Mouse (Mus musculus) midbrain, embryonic 13.5 days (tissue): ENCODE results near the gene Mapk12. TPM values are rescaled to one million over a fixed set of nuclear protein-coding genes. Genes with fewer than 3 reads are reported as not detected.

Source experiments
- ATAC-seq: fragments of 200-750 bp; cut with Nextera tagmentation; 2 replicates; pipeline ENCODE4 v1.8.0; 2017; ENCODE audit warnings: mild to moderate bottlenecking, moderate TSS enrichment, moderate library complexity
- H3K27ac ChIP-seq: fragments of 300-500 bp; sonication (generic); 2 replicates; pipeline ENCODE4 v1.5.1; 2015; ENCODE audit warnings: inconsistent platforms, mild to moderate bottlenecking, moderate library complexity
- H3K27me3 ChIP-seq: fragments of 300-500 bp; sonication (generic); 2 replicates; pipeline ENCODE4 v1.6.1; 2015; ENCODE audit warnings: mild to moderate bottlenecking, inconsistent platforms
- H3K36me3 ChIP-seq: fragments of 300-500 bp; sonication (generic); 2 replicates; pipeline ENCODE4 v1.6.1; 2015; ENCODE audit warnings: mild to moderate bottlenecking, inconsistent platforms
- H3K4me1 ChIP-seq: fragments of 300-500 bp; sonication (generic); replicated peaks from 2 replicates; pipeline ENCODE4 v1.6.1; 2015; ENCODE audit warnings: inconsistent platforms
- H3K4me2 ChIP-seq: fragments of 300-500 bp; sonication (generic); replicated peaks from 2 replicates; pipeline ENCODE4 v1.6.1; 2015; ENCODE audit warnings: moderate library complexity, mild to moderate bottlenecking, inconsistent platforms
- H3K4me3 ChIP-seq: fragments of 300-500 bp; sonication (generic); replicated peaks from 2 replicates; pipeline ENCODE4 v1.5.1; 2015; ENCODE audit warnings: mild to moderate bottlenecking, inconsistent platforms
- H3K9ac ChIP-seq: fragments of 300-500 bp; sonication (generic); replicated peaks from 2 replicates; pipeline ENCODE4 v1.6.1; 2015; ENCODE audit warnings: mild to moderate bottlenecking, inconsistent platforms
- H3K9me3 ChIP-seq: fragments of 300-500 bp; sonication (generic); 2 replicates; pipeline ENCODE4 v1.6.1; 2016; ENCODE audit warnings: mild to moderate bottlenecking, inconsistent platforms
- WGBS: fragments of 180-500 bp; shearing (Covaris S2); methylation state at CpG from one replicate; pipeline ENCODE4 v1.1.7; 2015; 5-methylcytosine and 5-hydroxymethylcytosine counted together
- polyA plus RNA-seq: library from polyadenylated mRNA; unstranded; fragments of >200 nt; fragmentation: Nextera tagmentation; extraction: Ambion mirVana; gene quantifications from 2 replicates; pipeline ENCODE4 v1.2.1, GENCODE M21; 2015

Gene Mapk12
- 8.2 TPM in 2 replicates for polyA plus RNA-seq

GRCm38 (mm10) chr15:89140659-89141252 is at the start of gene Mapk12:
Gene Mapk12, minus strand, starts transcription at chr15:89140703.
- 2% methylated on average over 21 of the region's 21 CpGs for WGBS
- Histone ChIP-seq H3K4me3 (peak within 1 kb of the TSS; percentile 47), H3K36me3 (peaks cover 35% of the 10 kb centered on the region), H3K27me3 (peaks cover 17% of the 10 kb centered on the region), H3K9me3 (no peaks in the 10 kb centered on the region), H3K4me2 (peak within 1 kb of the TSS; percentile 91), H3K9ac (peak within 1 kb of the TSS; percentile 66), H3K4me1 (peaks cover 28% of the 10 kb centered on the region), H3K27ac (no peak within 1 kb of the TSS)
- peak; percentile 66 for ATAC-seq

GRCm38 (mm10) chr15:89184937-89185227 is 44.4 kb upstream of the Mapk12 start:
- 78% methylated on average over 5 of the region's 5 CpGs for WGBS
- H3K27ac ChIP-seq, result no peak overlapping the region
- H3K4me3 ChIP-seq, result no peak overlapping the region
- no peak overlapping the region for H3K9ac ChIP-seq
- peaks cover 37% of the 10 kb centered on the region for H3K4me1 ChIP-seq
- ATAC-seq, result no peak
- no peak overlapping the region for H3K4me2 ChIP-seq
- no peaks in the 10 kb centered on the region for H3K9me3 ChIP-seq
- H3K27me3 ChIP-seq, result no peaks in the 10 kb centered on the region
- H3K36me3 ChIP-seq, result peaks cover 56% of the 10 kb centered on the region

- 36% methylated on average over 5 of the region's 5 CpGs for WGBS
- ATAC-seq, result no peak
- no peaks in the 10 kb centered on the region for H3K27me3 ChIP-seq
- H3K4me2 ChIP-seq, result no peak overlapping the region
- peak overlapping the region; percentile 56 for H3K27ac ChIP-seq
- H3K4me3 ChIP-seq, result no peak overlapping the region
- H3K36me3 ChIP-seq, result peaks cover 50% of the 10 kb centered on the region
- H3K9ac ChIP-seq, result 0 out of 2 replicates have a peak overlapping the region, but pooled peaks have one; percentile 12
- peaks cover 42% of the 10 kb centered on the region for H3K4me1 ChIP-seq
- H3K9me3 ChIP-seq, result no peaks in the 10 kb centered on the region
These were observed 43.8 kb upstream of the Mapk12 start for GRCm38 (mm10) chr15:89184141-89184936.

GRCm38 (mm10) chr15:89182842-89183241 is 42.3 kb upstream of the Mapk12 start:
- Histone ChIP-seq H3K27me3 (no peaks in the 10 kb centered on the region), H3K4me1 (peaks cover 57% of the 10 kb centered on the region), H3K36me3 (peaks cover 35% of the 10 kb centered on the region), H3K9me3 (no peaks in the 10 kb centered on the region), H3K4me3 (no peak overlapping the region), H3K4me2 (no peak overlapping the region), H3K27ac (peak overlapping the region; percentile 48; the same call in 1 of the 2 replicates), H3K9ac (no peak overlapping the region)
- 79% methylated on average over 5 of the region's 5 CpGs for WGBS
- no peak for ATAC-seq

- no peaks in the 10 kb centered on the region for H3K9me3 ChIP-seq
- H3K4me1 ChIP-seq, result peaks cover 62% of the 10 kb centered on the region
- no peak overlapping the region; the same call in 1 of the 2 replicates for H3K9ac ChIP-seq
- H3K4me3 ChIP-seq, result no peak overlapping the region
- no peak overlapping the region for H3K4me2 ChIP-seq
- no peaks in the 10 kb centered on the region for H3K27me3 ChIP-seq
- peak overlapping the region; percentile 48; the same call in 1 of the 2 replicates for H3K27ac ChIP-seq
- peaks cover 30% of the 10 kb centered on the region for H3K36me3 ChIP-seq
- WGBS, result 41% methylated on average over 6 of the region's 6 CpGs
- no peak for ATAC-seq
These were observed 41.8 kb upstream of the Mapk12 start for GRCm38 (mm10) chr15:89182328-89182741.

GRCm38 (mm10) chr15:89181561-89182270 is 41.2 kb upstream of the Mapk12 start:
- peak overlapping the region; percentile 82 for H3K4me2 ChIP-seq
- H3K4me1 ChIP-seq, result peaks cover 69% of the 10 kb centered on the region
- peaks cover 24% of the 10 kb centered on the region for H3K36me3 ChIP-seq
- ATAC-seq, result no peak
- 0 out of 2 replicates have a peak overlapping the region, but pooled peaks have one; percentile 48 for H3K27ac ChIP-seq
- WGBS, result 78% methylated on average over 10 of the region's 10 CpGs
- no peaks in the 10 kb centered on the region for H3K27me3 ChIP-seq
- H3K9me3 ChIP-seq, result no peaks in the 10 kb centered on the region
- H3K9ac ChIP-seq, result no peak overlapping the region
- peak overlapping the region; percentile 87; the same call in 1 of the 2 replicates for H3K4me3 ChIP-seq

GRCm38 (mm10) chr15:89180571-89181229 is 40.2 kb upstream of the Mapk12 start, which contains the start of gene Plxnb2:
Gene Plxnb2, minus strand, starts transcription at chr15:89180788.
- Histone ChIP-seq H3K4me3 (peak within 1 kb of the TSS; percentile 87), H3K9ac (peak within 1 kb of the TSS; percentile 98), H3K4me2 (peak within 1 kb of the TSS; percentile 82), H3K27me3 (no peaks in the 10 kb centered on the region), H3K36me3 (peaks cover 14% of the 10 kb centered on the region), H3K4me1 (peaks cover 79% of the 10 kb centered on the region), H3K27ac (peak within 1 kb of the TSS; percentile 96), H3K9me3 (no peaks in the 10 kb centered on the region)
- ATAC-seq, result peak; percentile 89
- under 1% methylated on average over 64 of the region's 72 CpGs for WGBS

GRCm38 (mm10) chr15:89180081-89180541 is 39.6 kb upstream of the Mapk12 start:
- H3K36me3 ChIP-seq, result peaks cover 8% of the 10 kb centered on the region
- peak overlapping the region; percentile 82 for H3K4me2 ChIP-seq
- H3K4me3 ChIP-seq, result peak overlapping the region; percentile 87
- WGBS, result under 1% methylated on average over 26 of the region's 26 CpGs
- no peaks in the 10 kb centered on the region for H3K9me3 ChIP-seq
- H3K27ac ChIP-seq, result peak overlapping the region; percentile 96
- ATAC-seq, result no peak; the same call in 1 of the 2 replicates
- no peaks in the 10 kb centered on the region for H3K27me3 ChIP-seq
- H3K9ac ChIP-seq, result peak overlapping the region; percentile 98
- peaks cover 85% of the 10 kb centered on the region for H3K4me1 ChIP-seq

GRCm38 (mm10) chr15:89179630-89179964 is 39.1 kb upstream of the Mapk12 start:
- Histone ChIP-seq H3K9ac (peak overlapping the region; percentile 98), H3K27ac (peak overlapping the region; percentile 96), H3K4me3 (peak overlapping the region; percentile 87), H3K4me2 (peak overlapping the region; percentile 82), H3K9me3 (no peaks in the 10 kb centered on the region), H3K4me1 (peaks cover 86% of the 10 kb centered on the region), H3K27me3 (no peaks in the 10 kb centered on the region), H3K36me3 (peaks cover 3% of the 10 kb centered on the region)
- 2% methylated on average over 6 of the region's 6 CpGs for WGBS
- ATAC-seq, result no peak

GRCm38 (mm10) chr15:89178954-89179629 is 38.6 kb upstream of the Mapk12 start:
- H3K27ac ChIP-seq, result peak overlapping the region; percentile 96
- H3K36me3 ChIP-seq, result no peaks in the 10 kb centered on the region
- WGBS, result 2% methylated on average over 16 of the region's 16 CpGs
- H3K9ac ChIP-seq, result peak overlapping the region; percentile 98
- H3K4me1 ChIP-seq, result peaks cover 86% of the 10 kb centered on the region
- no peaks in the 10 kb centered on the region for H3K9me3 ChIP-seq
- H3K4me2 ChIP-seq, result peak overlapping the region; percentile 82
- peak overlapping the region; percentile 87 for H3K4me3 ChIP-seq
- no peak for ATAC-seq
- no peaks in the 10 kb centered on the region for H3K27me3 ChIP-seq

- Histone ChIP-seq H3K9me3 (no peaks in the 10 kb centered on the region), H3K36me3 (no peaks in the 10 kb centered on the region), H3K27me3 (no peaks in the 10 kb centered on the region), H3K9ac (peak overlapping the region; percentile 98), H3K27ac (peak overlapping the region; percentile 96; the same call in 1 of the 2 replicates), H3K4me3 (peak overlapping the region; percentile 87), H3K4me1 (peaks cover 91% of the 10 kb centered on the region), H3K4me2 (peak overlapping the region; percentile 82)
- no peak for ATAC-seq
- 61% methylated on average over 7 of the region's 7 CpGs for WGBS
These were observed 37.9 kb upstream of the Mapk12 start for GRCm38 (mm10) chr15:89178260-89178860.
